Mouse (Mus musculus) cerebellum, adult 9-10 months (tissue): ENCODE results near the gene Gm11938.

Source experiments
- DNase-seq: peaks from one replicate; pipeline ENCODE4 v3.0.0; 2022

Gm11938 gene

GRCm38 (mm10) chr11:99573164-99573563 is 29.9 kb downstream of the Gm11938 start:
- DNase-seq: no peak

- no peak for DNase-seq
Observed at GRCm38 (mm10) chr11:99566530-99566929, 36.6 kb downstream of the Gm11938 start, which contains the start of gene Krtap3-1. Krtap3-1 (minus strand) TSS chr11:99566630.

- DNase-seq: no peak
Observed at GRCm38 (mm10) chr11:99562580-99562979, 40.5 kb downstream of the Gm11938 start.

GRCm38 (mm10) chr11:99559366-99559765 is 43.7 kb downstream of the Gm11938 start, which contains the start of gene Gm11939:
Gm11939 (minus strand) TSS chr11:99559466.
- no peak for DNase-seq

- no peak for DNase-seq
Observed at GRCm38 (mm10) chr11:99557976-99558745, 44.9 kb downstream of the Gm11938 start.

GRCm38 (mm10) chr11:99556753-99557152 is 46.4 kb downstream of the Gm11938 start, which contains the start of gene Krtap3-2:
Krtap3-2 (minus strand) TSS chr11:99556853.
- DNase-seq: no peak

GRCm38 (mm10) chr11:99556195-99556594 is 46.9 kb downstream of the Gm11938 start:
- DNase-seq: no peak
